Mouse (Mus musculus): ENCODE results near the gene Flt1. TPM values are rescaled to one million over a fixed set of nuclear protein-coding genes. Genes with fewer than 3 reads are reported as not detected.

Flt1 gene
- total RNA-seq, 2 experiments from 2014 or later: 30.4 to 33.8 TPM

Other genes with a start within 250 kb of the Flt1 start
- 100 to 1,000 TPM; 161 to 185 TPM for gene Pomp, start 134.4 kb upstream of the Flt1 start, total RNA-seq (2021)
- gene Slc46a3, start 168.8 kb upstream of the Flt1 start, total RNA-seq (2021): 1 to 10 TPM; 7.6 to 8.6 TPM
- gene Mtus2, start 231.3 kb upstream of the Flt1 start, total RNA-seq (2021): 10 to 100 TPM; 35.0 to 39.0 TPM